Mouse (Mus musculus): Measurements from ENCODE around the gene Ddx19b.

Gene Ddx19b

GRCm38 (mm10) chr8:110987805-110988744 lies 43.5 kb downstream of the Ddx19b start:
- no peak for TF ChIP-seq GATA4 (IDR thresholded peaks at IDR 0.05; ENCODE audit: insufficient replicate concordance, low read length)

- no peak for TF ChIP-seq GATA4 (IDR thresholded peaks at IDR 0.05; ENCODE audit: insufficient replicate concordance, low read length)
Observed at GRCm38 (mm10) chr8:110981304-110981703, 50.2 kb downstream of the Ddx19b start.

- no peak for TF ChIP-seq GATA4 (IDR thresholded peaks at IDR 0.05; ENCODE audit: insufficient replicate concordance, low read length)
Observed at GRCm38 (mm10) chr8:110969910-110970770, 61.4 kb downstream of the Ddx19b start.

GRCm38 (mm10) chr8:110967326-110967725 lies 64.2 kb downstream of the Ddx19b start:
- TF ChIP-seq GATA4 (IDR thresholded peaks at IDR 0.05; ENCODE audit: insufficient replicate concordance, low read length) = no peak

- 0 out of 2 replicates have a peak, but pooled peaks have one; percentile 34 for TF ChIP-seq GATA4 (IDR thresholded peaks at IDR 0.05; ENCODE audit: insufficient replicate concordance, low read length)
Observed at GRCm38 (mm10) chr8:110966586-110966985, 65.0 kb downstream of the Ddx19b start.

- TF ChIP-seq GATA4 (IDR thresholded peaks at IDR 0.05; ENCODE audit: insufficient replicate concordance, low read length) = peak; percentile 95; the same call in 1 of the 2 replicates
Observed at GRCm38 (mm10) chr8:110965594-110965993, 66.0 kb downstream of the Ddx19b start.

GRCm38 (mm10) chr8:110964666-110965065 lies 66.9 kb downstream of the Ddx19b start:
- TF ChIP-seq GATA4 (IDR thresholded peaks at IDR 0.05; ENCODE audit: insufficient replicate concordance, low read length) = no peak

GRCm38 (mm10) chr8:110963051-110963450 lies 68.5 kb downstream of the Ddx19b start:
- TF ChIP-seq GATA4 (IDR thresholded peaks at IDR 0.05; ENCODE audit: insufficient replicate concordance, low read length) = no peak

GRCm38 (mm10) chr8:110959906-110960305 lies 71.6 kb downstream of the Ddx19b start:
- no peak for TF ChIP-seq GATA4 (IDR thresholded peaks at IDR 0.05; ENCODE audit: insufficient replicate concordance, low read length)

- no peak for TF ChIP-seq GATA4 (IDR thresholded peaks at IDR 0.05; ENCODE audit: insufficient replicate concordance, low read length)
Observed at GRCm38 (mm10) chr8:110959071-110959780, 72.3 kb downstream of the Ddx19b start.

- no peak for TF ChIP-seq GATA4 (IDR thresholded peaks at IDR 0.05; ENCODE audit: insufficient replicate concordance, low read length)
Observed at GRCm38 (mm10) chr8:110958135-110958534, 73.4 kb downstream of the Ddx19b start.

GRCm38 (mm10) chr8:110957471-110957870 lies 74.1 kb downstream of the Ddx19b start:
- no peak for TF ChIP-seq GATA4 (IDR thresholded peaks at IDR 0.05; ENCODE audit: insufficient replicate concordance, low read length)

- TF ChIP-seq GATA4 (IDR thresholded peaks at IDR 0.05; ENCODE audit: insufficient replicate concordance, low read length) = no peak
Observed at GRCm38 (mm10) chr8:110956619-110957450, 74.7 kb downstream of the Ddx19b start.

GRCm38 (mm10) chr8:110954776-110955175 lies 76.8 kb downstream of the Ddx19b start:
- no peak for TF ChIP-seq GATA4 (IDR thresholded peaks at IDR 0.05; ENCODE audit: insufficient replicate concordance, low read length)

Measured in liver, adult (tissue).